Mouse (Mus musculus): ENCODE data around the gene Dok1. TPM values are rescaled to one million over a fixed set of nuclear protein-coding genes. Genes with fewer than 3 reads are reported as not detected.

The Dok1 gene
- polyA plus RNA-seq, 1 experiment = 41.3 TPM

DNA sequence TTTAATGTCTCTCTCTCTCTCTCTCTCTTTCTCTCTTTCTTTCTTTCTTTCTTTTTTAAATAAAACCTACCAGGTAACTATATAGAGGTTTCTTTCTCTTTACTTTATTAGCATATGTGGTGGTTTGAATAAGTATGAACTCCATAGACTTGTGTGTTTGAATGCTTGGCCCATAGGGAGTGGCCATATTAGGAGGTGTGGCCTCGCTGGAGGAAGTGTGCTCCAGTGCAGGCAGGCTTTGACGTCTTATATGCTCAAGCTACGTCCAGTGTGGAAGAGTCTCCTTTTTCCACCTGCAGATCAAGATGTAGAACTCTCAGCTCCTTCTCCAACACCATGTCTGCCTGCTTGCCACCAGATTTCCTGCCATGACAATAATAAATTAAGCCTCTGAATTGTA, 14.2 kb downstream of the Dok1 start:
- no peaks in the 10 kb centered on the region for H3K27me3 ChIP-seq (ENCODE audit: control insufficient read depth, insufficient read depth, insufficient read length)
- H3K36me3 ChIP-seq (ENCODE audit: control insufficient read depth, insufficient read depth) = no peaks in the 10 kb centered on the region
- no peak overlapping the region for H3K4me3 ChIP-seq
- H3K4me2 ChIP-seq (ENCODE audit: low read depth) = no peak overlapping the region
- H3ac ChIP-seq (ENCODE audit: control insufficient read depth, insufficient read length) = no peak overlapping the region
- TF ChIP-seq MYOD1 (IDR thresholded peaks at IDR 0.05; ENCODE audit: control insufficient read depth in 1 of 3, insufficient read length in 2 of 3, low read depth in 2 of 3) (no peak), USF1 (IDR thresholded peaks at IDR 0.05; ENCODE audit: low read depth) (no peak), TCF3 (IDR thresholded peaks at IDR 0.05; ENCODE audit: insufficient read length, low read depth) (no peak), TCF12 (IDR thresholded peaks at IDR 0.05; ENCODE audit: insufficient read depth, poor library complexity, severe bottlenecking) (no peak), REST (IDR thresholded peaks at IDR 0.05; ENCODE audit: insufficient read depth, insufficient read length) (no peak), SRF (IDR thresholded peaks at IDR 0.05; ENCODE audit: control insufficient read depth, insufficient read length, low read depth) (no peak), POLR2A (IDR thresholded peaks at IDR 0.05; ENCODE audit: insufficient read length, low read depth) (no peak), CEBPB (IDR thresholded peaks at IDR 0.05; ENCODE audit: insufficient read depth, poor library complexity, severe bottlenecking) (no peak), POLR2AphosphoS2 (IDR thresholded peaks at IDR 0.05; ENCODE audit: insufficient read length, low read depth) (no peak), E2F4 (IDR thresholded peaks at IDR 0.05; ENCODE audit: insufficient read depth) (no peak), MYOG (IDR thresholded peaks at IDR 0.05; ENCODE audit: control insufficient read depth in 1 of 3, insufficient read depth in 1 of 3, insufficient read length in 2 of 3, low read depth in 2 of 3) (no peak), MAX (IDR thresholded peaks at IDR 0.05; ENCODE audit: low read depth) (no peak)
- no peaks in the 10 kb centered on the region for H3K79me2 ChIP-seq (ENCODE audit: control insufficient read depth, insufficient read depth)

DNA sequence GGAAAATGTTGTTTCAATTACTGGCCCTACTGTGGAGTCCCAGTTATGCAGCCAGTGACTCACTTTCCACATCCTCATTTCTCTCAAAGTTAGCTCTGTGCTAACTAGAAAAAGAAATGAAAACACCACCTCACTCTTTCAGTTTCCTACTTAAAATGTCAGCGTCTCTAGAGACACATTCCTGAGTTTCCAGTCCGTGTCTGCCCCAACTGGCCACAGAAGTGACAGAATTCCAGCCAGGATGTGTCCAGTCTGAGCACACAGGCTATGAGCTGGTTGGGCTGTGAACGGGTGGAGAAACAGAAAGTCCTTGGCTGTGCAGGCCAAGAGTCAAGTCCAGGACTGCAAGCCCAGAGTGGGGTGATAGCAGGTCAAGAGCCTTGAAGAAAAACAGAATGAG, 16.1 kb downstream of the Dok1 start:
- Histone ChIP-seq H3K36me3 (ENCODE audit: control insufficient read depth, insufficient read depth) (no peaks in the 10 kb centered on the region), H3K4me3 (no peak overlapping the region), H3K27me3 (ENCODE audit: control insufficient read depth, insufficient read depth, insufficient read length) (no peaks in the 10 kb centered on the region), H3K79me2 (ENCODE audit: control insufficient read depth, insufficient read depth) (no peaks in the 10 kb centered on the region), H3K4me2 (ENCODE audit: low read depth) (peak overlapping the region; percentile 50), H3ac (ENCODE audit: control insufficient read depth, insufficient read length) (no peak overlapping the region)
- no peak for TF ChIP-seq TCF3 (IDR thresholded peaks at IDR 0.05; ENCODE audit: insufficient read length, low read depth)
- no peak for TF ChIP-seq POLR2AphosphoS2 (IDR thresholded peaks at IDR 0.05; ENCODE audit: insufficient read length, low read depth)
- no peak for TF ChIP-seq MAX (IDR thresholded peaks at IDR 0.05; ENCODE audit: low read depth)
- TF ChIP-seq MYOG (IDR thresholded peaks at IDR 0.05; ENCODE audit: control insufficient read depth in 1 of 3, insufficient read depth in 1 of 3, insufficient read length in 2 of 3, low read depth in 2 of 3) = no peak

DNA sequence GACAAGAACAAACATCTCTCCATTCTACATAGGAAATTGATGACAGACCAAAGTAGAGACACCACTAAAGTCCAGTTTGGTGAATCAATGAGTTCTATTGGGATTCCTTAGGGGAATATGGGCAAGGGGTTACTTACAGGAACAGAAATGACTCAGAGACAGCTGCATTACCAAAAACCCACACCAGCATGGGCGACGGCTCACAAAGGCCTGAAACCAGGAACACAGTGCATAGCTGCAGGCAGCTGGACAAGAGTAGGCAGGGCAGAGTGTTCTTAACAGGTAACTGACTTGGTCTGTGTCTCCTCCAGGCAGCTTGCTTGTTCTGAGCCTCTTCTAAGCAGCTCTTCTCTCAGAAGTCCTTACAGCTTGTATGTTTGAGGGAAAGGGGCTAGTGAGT, 17.5 kb downstream of the Dok1 start:
- TF ChIP-seq POLR2AphosphoS2 (IDR thresholded peaks at IDR 0.05; ENCODE audit: insufficient read length, low read depth) (no peak), MYOD1 (IDR thresholded peaks at IDR 0.05; ENCODE audit: control insufficient read depth in 1 of 3, insufficient read length in 2 of 3, low read depth in 2 of 3) (peak in 2 of 3 experiments; percentile 59 to 68), POLR2A (IDR thresholded peaks at IDR 0.05; ENCODE audit: insufficient read length, low read depth) (no peak), MYOG (IDR thresholded peaks at IDR 0.05; ENCODE audit: control insufficient read depth in 1 of 3, insufficient read depth in 1 of 3, insufficient read length in 2 of 3, low read depth in 2 of 3) (peak in 1 of 3 experiments; percentile 62)

DNA sequence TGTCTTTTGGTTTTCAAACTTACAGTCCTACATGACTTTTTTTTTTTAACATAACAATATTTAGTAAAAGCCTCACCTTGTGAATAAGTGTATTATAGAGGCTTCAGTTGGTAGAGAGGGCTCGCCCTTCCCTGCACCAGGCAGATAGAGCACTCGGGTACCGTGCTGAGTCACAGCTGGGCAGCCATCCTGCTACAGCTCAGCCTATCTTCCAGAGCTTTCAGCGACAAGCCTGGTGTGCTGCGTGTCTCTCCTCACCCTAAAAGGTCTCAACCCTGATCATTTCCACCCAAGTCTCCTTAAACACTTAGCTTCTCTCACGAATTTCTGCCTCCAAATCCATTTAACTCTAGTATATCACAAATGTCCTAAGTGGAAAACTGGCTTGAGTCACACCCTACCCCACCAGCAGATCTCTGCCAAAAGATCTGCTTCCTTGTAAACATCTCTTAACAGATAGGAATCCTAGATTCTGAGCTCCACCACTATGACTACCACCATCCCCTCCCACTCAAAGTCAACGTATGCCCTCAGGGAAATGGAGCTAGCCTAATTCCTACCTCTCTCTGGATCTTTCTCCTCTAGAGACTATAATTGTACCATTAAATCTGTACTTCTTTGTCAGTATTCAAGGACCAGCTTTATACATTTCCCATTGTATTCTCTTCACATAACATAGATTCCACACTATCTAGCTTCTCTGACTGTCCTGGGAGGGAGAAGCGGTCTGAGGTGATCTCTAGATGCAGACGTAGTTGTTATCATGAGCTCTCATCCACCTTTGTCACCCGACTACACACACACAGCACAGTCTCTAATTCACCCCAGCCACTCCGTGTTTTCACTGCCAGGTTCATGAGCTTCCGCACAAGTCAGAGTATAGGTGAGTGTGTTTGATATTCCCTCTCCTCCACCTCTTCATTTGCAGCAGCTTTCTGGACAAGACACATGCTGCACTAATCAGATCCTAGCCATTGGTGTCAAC, 18.5 kb downstream of the Dok1 start:
- Histone ChIP-seq H3K4me3 (no peak overlapping the region), H3ac (ENCODE audit: control insufficient read depth, insufficient read length) (no peak overlapping the region), H3K27me3 (ENCODE audit: control insufficient read depth, insufficient read depth, insufficient read length) (no peaks in the 10 kb centered on the region), H3K36me3 (ENCODE audit: control insufficient read depth, insufficient read depth) (no peaks in the 10 kb centered on the region), H3K4me2 (ENCODE audit: low read depth) (peak overlapping the region; percentile 77), H3K79me2 (ENCODE audit: control insufficient read depth, insufficient read depth) (no peaks in the 10 kb centered on the region)
- TF ChIP-seq MAX (IDR thresholded peaks at IDR 0.05; ENCODE audit: low read depth) (no peak), POLR2A (IDR thresholded peaks at IDR 0.05; ENCODE audit: insufficient read length, low read depth) (peak; percentile 46), MYOD1 (IDR thresholded peaks at IDR 0.05; ENCODE audit: control insufficient read depth in 1 of 3, insufficient read length in 2 of 3, low read depth in 2 of 3) (peak in 2 of 3 experiments; percentile 20 to 38), MYOG (IDR thresholded peaks at IDR 0.05; ENCODE audit: control insufficient read depth in 1 of 3, insufficient read depth in 1 of 3, insufficient read length in 2 of 3, low read depth in 2 of 3) (peak in 1 of 3 experiments; percentile 16)

More for the DNA sequence above, 17.5 kb downstream of the Dok1 start:
- Histone ChIP-seq H3ac (ENCODE audit: control insufficient read depth, insufficient read length) (no peak overlapping the region), H3K4me3 (no peak overlapping the region), H3K36me3 (ENCODE audit: control insufficient read depth, insufficient read depth) (no peaks in the 10 kb centered on the region), H3K79me2 (ENCODE audit: control insufficient read depth, insufficient read depth) (no peaks in the 10 kb centered on the region), H3K4me2 (ENCODE audit: low read depth) (peak overlapping the region; percentile 77), H3K27me3 (ENCODE audit: control insufficient read depth, insufficient read depth, insufficient read length) (no peaks in the 10 kb centered on the region)

GRCm38 (mm10) chr6:83013444-83013843, 19.8 kb downstream of the Dok1 start:
- no peak overlapping the region for H3K4me3 ChIP-seq
- H3K27me3 ChIP-seq (ENCODE audit: control insufficient read depth, insufficient read depth, insufficient read length) = no peaks in the 10 kb centered on the region
- no peaks in the 10 kb centered on the region for H3K36me3 ChIP-seq (ENCODE audit: control insufficient read depth, insufficient read depth)
- peak overlapping the region; percentile 77 for H3K4me2 ChIP-seq (ENCODE audit: low read depth)
- no peak overlapping the region for H3ac ChIP-seq (ENCODE audit: control insufficient read depth, insufficient read length)
- TF ChIP-seq E2F4 (IDR thresholded peaks at IDR 0.05; ENCODE audit: insufficient read depth) = no peak
- TF ChIP-seq MYOG (IDR thresholded peaks at IDR 0.05; ENCODE audit: control insufficient read depth in 1 of 3, insufficient read depth in 1 of 3, insufficient read length in 2 of 3, low read depth in 2 of 3) = no peak
- no peak for TF ChIP-seq CEBPB (IDR thresholded peaks at IDR 0.05; ENCODE audit: insufficient read depth, poor library complexity, severe bottlenecking)
- no peak for TF ChIP-seq SRF (IDR thresholded peaks at IDR 0.05; ENCODE audit: control insufficient read depth, insufficient read length, low read depth)
- TF ChIP-seq MAX (IDR thresholded peaks at IDR 0.05; ENCODE audit: low read depth) = no peak
- no peak for TF ChIP-seq POLR2A (IDR thresholded peaks at IDR 0.05; ENCODE audit: insufficient read length, low read depth)
- TF ChIP-seq USF1 (IDR thresholded peaks at IDR 0.05; ENCODE audit: low read depth) = no peak
- TF ChIP-seq MYOD1 (IDR thresholded peaks at IDR 0.05; ENCODE audit: control insufficient read depth in 1 of 3, insufficient read length in 2 of 3, low read depth in 2 of 3) = no peak
- TF ChIP-seq REST (IDR thresholded peaks at IDR 0.05; ENCODE audit: insufficient read depth, insufficient read length) = no peak
- TF ChIP-seq TCF3 (IDR thresholded peaks at IDR 0.05; ENCODE audit: insufficient read length, low read depth) = no peak
- TF ChIP-seq TCF12 (IDR thresholded peaks at IDR 0.05; ENCODE audit: insufficient read depth, poor library complexity, severe bottlenecking) = no peak
- no peak for TF ChIP-seq POLR2AphosphoS2 (IDR thresholded peaks at IDR 0.05; ENCODE audit: insufficient read length, low read depth)
- H3K79me2 ChIP-seq (ENCODE audit: control insufficient read depth, insufficient read depth) = no peaks in the 10 kb centered on the region
